Mouse (Mus musculus) liver, adult 2 months (tissue): ENCODE results near the gene Gm5678.

ENCODE experiments used
- CTCF ChIP-seq: fragments of 200-500 bp; IDR thresholded peaks from 2 replicates; pipeline ENCODE4 v1.5.1; 2011; ENCODE audit warnings: low read depth, low read length, control low read depth
- POLR2A ChIP-seq: fragments of 200-500 bp; IDR thresholded peaks from 2 replicates; pipeline ENCODE4 v1.6.1; 2011; ENCODE audit warnings: low read length, control low read depth; ENCODE audit not compliant: insufficient read depth; ENCODE audit errors: extremely low read depth

DNA sequence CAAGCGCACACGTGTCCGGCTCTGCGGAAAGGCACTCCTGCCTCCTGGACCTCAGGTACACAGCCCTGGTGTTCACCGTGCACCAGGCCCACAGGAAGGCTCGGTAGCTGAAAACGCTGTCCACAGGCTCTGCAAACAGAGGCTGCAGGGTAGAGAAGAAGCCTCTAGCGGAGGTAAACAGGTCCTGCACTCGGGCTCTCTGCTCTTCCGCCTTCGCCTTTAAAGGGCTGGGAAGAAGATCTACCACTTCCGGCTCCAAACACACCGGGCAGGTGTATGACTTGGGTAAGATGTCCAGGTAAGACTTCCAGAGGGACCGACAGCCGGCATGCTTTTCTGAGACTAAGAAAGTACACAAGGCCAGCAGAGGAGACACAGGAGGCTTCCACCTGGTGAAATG lies 37.0 kb upstream of the Gm5678 start:
- peak; percentile 64 for TF ChIP-seq CTCF
- TF ChIP-seq POLR2A, result peak; percentile 43; the same call in 1 of the 2 replicates
